Mouse (Mus musculus) kidney, postnatal 4 days (tissue): ENCODE results near the gene Ldah.
"Not testable (repeated sequence)": the region's sequence is repeated elsewhere in the genome, so short reads cannot be mapped to it uniquely, and the experiment has no call there.

Source experiments
- DNase-seq, 2 experiments: peaks; one replicate each; pipeline ENCODE4 v3.0.0; 2021; ENCODE audit warnings: mixed read lengths in 2 of 2

Ldah gene

GRCm38 (mm10) chr12:8207978-8208403 is at the start of gene Ldah:
Gene Ldah (plus strand): TSS chr12:8208107.
- DNase-seq = peak; percentile 93 to 94

GRCm38 (mm10) chr12:8167743-8168142 is 40.2 kb upstream of the Ldah start:
- DNase-seq = no peak

- no peak for DNase-seq
These were observed 27.0 kb upstream of the Ldah start for GRCm38 (mm10) chr12:8180921-8181320.

- DNase-seq = no peak
These were observed 26.2 kb upstream of the Ldah start for GRCm38 (mm10) chr12:8181744-8182143.

- DNase-seq = no peak
These were observed 23.4 kb upstream of the Ldah start for GRCm38 (mm10) chr12:8184518-8184917.

GRCm38 (mm10) chr12:8188161-8188560 is 19.7 kb upstream of the Ldah start:
- no peak for DNase-seq

GRCm38 (mm10) chr12:8188796-8189535 is 18.9 kb upstream of the Ldah start:
- not testable (repeated sequence) for DNase-seq

- no peak for DNase-seq
These were observed 18.2 kb upstream of the Ldah start for GRCm38 (mm10) chr12:8189722-8190121.

GRCm38 (mm10) chr12:8205721-8206120 is 2.2 kb upstream of the Ldah start:
- no peak for DNase-seq

- DNase-seq = no peak
These were observed 329 bp upstream of the Ldah start for GRCm38 (mm10) chr12:8207578-8207977.

- peak; percentile 5 to 21 for DNase-seq
These were observed 8.7 kb downstream of the Ldah start for GRCm38 (mm10) chr12:8216392-8217280.

- DNase-seq = no peak
These were observed 15.1 kb downstream of the Ldah start for GRCm38 (mm10) chr12:8223036-8223435.

- no peak for DNase-seq
These were observed 23.2 kb downstream of the Ldah start for GRCm38 (mm10) chr12:8231101-8231500.

- DNase-seq = peak; percentile 13 to 41
These were observed 24.8 kb downstream of the Ldah start for GRCm38 (mm10) chr12:8232679-8233078.

GRCm38 (mm10) chr12:8242181-8242580 is 34.3 kb downstream of the Ldah start:
- no peak for DNase-seq

GRCm38 (mm10) chr12:8244746-8245145 is 36.8 kb downstream of the Ldah start:
- DNase-seq = peak in 1 of 2 experiments; percentile 6

GRCm38 (mm10) chr12:8260297-8260696 is 52.4 kb downstream of the Ldah start:
- DNase-seq = no peak

GRCm38 (mm10) chr12:8266311-8266710 is 58.4 kb downstream of the Ldah start:
- DNase-seq = no peak

- no peak for DNase-seq
These were observed 61.7 kb downstream of the Ldah start for GRCm38 (mm10) chr12:8269627-8270026.

- DNase-seq = no peak
These were observed 63.5 kb downstream of the Ldah start for GRCm38 (mm10) chr12:8271405-8271804.

- no peak for DNase-seq
These were observed 65.7 kb downstream of the Ldah start for GRCm38 (mm10) chr12:8273471-8274171.

GRCm38 (mm10) chr12:8275424-8275823 is 67.5 kb downstream of the Ldah start:
- no peak for DNase-seq
